Mouse (Mus musculus) embryonic facial prominence, embryonic 10.5 days (tissue): Measurements from ENCODE around the gene Zfand2a. TPM values are rescaled to one million over a fixed set of nuclear protein-coding genes. Genes with fewer than 3 reads are reported as not detected.

Source experiments
- DNase-seq: peaks from one replicate; pipeline ENCODE4 v3.0.0-alpha.2; 2017; ENCODE audit warnings: low spot score
- H3K27ac ChIP-seq: fragments of 300-500 bp; sonication (generic); replicated peaks from 2 replicates; pipeline ENCODE4 v1.5.1; 2016; ENCODE audit warnings: mild to moderate bottlenecking
- H3K27me3 ChIP-seq: fragments of 300-500 bp; sonication (generic); replicated peaks from 2 replicates; pipeline ENCODE4 v1.6.1; 2016; ENCODE audit warnings: low read depth, mild to moderate bottlenecking; ENCODE audit not compliant: poor library complexity, severe bottlenecking
- H3K36me3 ChIP-seq: fragments of 300-500 bp; sonication (generic); replicated peaks from 2 replicates; pipeline ENCODE4 v1.6.1; 2016; ENCODE audit warnings: mild to moderate bottlenecking, moderate library complexity
- H3K4me1 ChIP-seq: fragments of 300-500 bp; sonication (generic); 2 replicates; pipeline ENCODE4 v1.6.1; 2016
- H3K4me3 ChIP-seq: fragments of 300-500 bp; sonication (generic); 2 replicates; pipeline ENCODE4 v1.5.1; 2016; ENCODE audit warnings: mild to moderate bottlenecking, moderate library complexity
- H3K9me3 ChIP-seq: fragments of 300-500 bp; sonication (generic); 2 replicates; pipeline ENCODE4 v1.6.1; 2016; ENCODE audit warnings: mild to moderate bottlenecking
- WGBS: fragments of 180-500 bp; shearing (Covaris S2); methylation state at CpG from one replicate; pipeline ENCODE4 v1.1.7; 2016; 5-methylcytosine and 5-hydroxymethylcytosine counted together
- polyA plus RNA-seq: library from polyadenylated mRNA; unstranded; fragments of >200 nt; fragmentation: Nextera tagmentation; extraction: Ambion mirVana; gene quantifications from 2 replicates; pipeline ENCODE4 v1.2.1, GENCODE M21; 2016

The Zfand2a gene
- polyA plus RNA-seq, 1 experiment from 2014 or later: 10.2 TPM

GRCm38 (mm10) chr5:139495019-139495669 lies 10.8 kb upstream of the Zfand2a start:
- Histone ChIP-seq H3K4me1 (no peaks in the 10 kb centered on the region), H3K4me3 (no peak overlapping the region), H3K27ac (no peak overlapping the region), H3K36me3 (no peaks in the 10 kb centered on the region), H3K27me3 (peaks cover 8% of the 10 kb centered on the region), H3K9me3 (no peaks in the 10 kb centered on the region)
- WGBS: 65% methylated on average over 22 of the region's 22 CpGs
- DNase-seq: no peak

GRCm38 (mm10) chr5:139493690-139494089 lies 9.3 kb upstream of the Zfand2a start:
- no peaks in the 10 kb centered on the region for H3K4me1 ChIP-seq
- peaks cover 6% of the 10 kb centered on the region for H3K27me3 ChIP-seq
- no peak overlapping the region for H3K27ac ChIP-seq
- WGBS: 62% methylated on average over 5 of the region's 5 CpGs
- no peaks in the 10 kb centered on the region for H3K36me3 ChIP-seq
- no peak for DNase-seq
- no peak overlapping the region for H3K4me3 ChIP-seq
- no peaks in the 10 kb centered on the region for H3K9me3 ChIP-seq

GRCm38 (mm10) chr5:139491348-139491747 lies 7.0 kb upstream of the Zfand2a start:
- WGBS: 59% methylated on average over 8 of the region's 8 CpGs
- Histone ChIP-seq H3K27ac (no peak overlapping the region), H3K4me3 (no peak overlapping the region), H3K4me1 (no peaks in the 10 kb centered on the region), H3K27me3 (peaks cover 5% of the 10 kb centered on the region), H3K9me3 (0 out of 2 replicates have a peak, but pooled peaks cover under 1% of the 10 kb centered on the region), H3K36me3 (no peaks in the 10 kb centered on the region)
- DNase-seq: no peak

GRCm38 (mm10) chr5:139490131-139490530 lies 5.8 kb upstream of the Zfand2a start:
- H3K36me3 ChIP-seq: no peaks in the 10 kb centered on the region
- WGBS: 88% methylated on average over 11 of the region's 11 CpGs
- DNase-seq: no peak
- peaks cover 5% of the 10 kb centered on the region for H3K27me3 ChIP-seq
- H3K27ac ChIP-seq: no peak overlapping the region
- no peak overlapping the region for H3K4me3 ChIP-seq
- 0 out of 2 replicates have a peak, but pooled peaks cover 7% of the 10 kb centered on the region for H3K9me3 ChIP-seq
- H3K4me1 ChIP-seq: no peaks in the 10 kb centered on the region

- H3K27me3 ChIP-seq: no peaks in the 10 kb centered on the region
- 0 out of 2 replicates have a peak, but pooled peaks cover 7% of the 10 kb centered on the region for H3K9me3 ChIP-seq
- H3K4me1 ChIP-seq: peaks cover 14% of the 10 kb centered on the region
- H3K4me3 ChIP-seq: peak overlapping the region; percentile 96
- peaks cover 41% of the 10 kb centered on the region for H3K36me3 ChIP-seq
- no peak for DNase-seq
- peak overlapping the region; percentile 90 for H3K27ac ChIP-seq
- 66% methylated on average over 14 of the region's 14 CpGs for WGBS
These were observed 1.0 kb downstream of the Zfand2a start for GRCm38 (mm10) chr5:139483171-139483848.

GRCm38 (mm10) chr5:139480406-139480805 lies 3.9 kb downstream of the Zfand2a start:
- Histone ChIP-seq H3K27ac (no peak overlapping the region), H3K27me3 (no peaks in the 10 kb centered on the region), H3K36me3 (peaks cover 68% of the 10 kb centered on the region), H3K9me3 (no peaks in the 10 kb centered on the region), H3K4me1 (peaks cover 14% of the 10 kb centered on the region), H3K4me3 (no peak overlapping the region)
- DNase-seq: no peak
- WGBS: 91% methylated on average over 10 of the region's 10 CpGs

- 93% methylated on average over 8 of the region's 8 CpGs for WGBS
- Histone ChIP-seq H3K4me1 (peaks cover 11% of the 10 kb centered on the region), H3K9me3 (no peaks in the 10 kb centered on the region), H3K4me3 (no peak overlapping the region), H3K36me3 (peaks cover 81% of the 10 kb centered on the region), H3K27ac (no peak overlapping the region), H3K27me3 (no peaks in the 10 kb centered on the region)
- no peak for DNase-seq
These were observed 5.3 kb downstream of the Zfand2a start for GRCm38 (mm10) chr5:139479088-139479487.

GRCm38 (mm10) chr5:139474741-139475140 lies 9.6 kb downstream of the Zfand2a start:
- WGBS: 86% methylated on average over 9 of the region's 9 CpGs
- no peak overlapping the region for H3K4me3 ChIP-seq
- H3K27me3 ChIP-seq: no peaks in the 10 kb centered on the region
- peaks cover 92% of the 10 kb centered on the region for H3K36me3 ChIP-seq
- no peak overlapping the region for H3K27ac ChIP-seq
- H3K9me3 ChIP-seq: no peaks in the 10 kb centered on the region
- H3K4me1 ChIP-seq: no peaks in the 10 kb centered on the region
- DNase-seq: no peak

GRCm38 (mm10) chr5:139467998-139468397 lies 16.4 kb downstream of the Zfand2a start:
- H3K9me3 ChIP-seq: no peaks in the 10 kb centered on the region
- H3K4me1 ChIP-seq: no peaks in the 10 kb centered on the region; the same call in 1 of the 2 replicates
- H3K4me3 ChIP-seq: no peak overlapping the region
- no peaks in the 10 kb centered on the region for H3K27me3 ChIP-seq
- no peak overlapping the region for H3K27ac ChIP-seq
- 50% methylated on average over 5 of the region's 5 CpGs for WGBS
- DNase-seq: no peak
- peaks cover 26% of the 10 kb centered on the region for H3K36me3 ChIP-seq

GRCm38 (mm10) chr5:139466801-139467200 lies 17.5 kb downstream of the Zfand2a start:
- Histone ChIP-seq H3K9me3 (no peaks in the 10 kb centered on the region), H3K27ac (no peak overlapping the region), H3K4me3 (no peak overlapping the region), H3K4me1 (no peaks in the 10 kb centered on the region; the same call in 1 of the 2 replicates), H3K27me3 (no peaks in the 10 kb centered on the region), H3K36me3 (peaks cover 14% of the 10 kb centered on the region)
- DNase-seq: no peak
- 70% methylated on average over 4 of the region's 4 CpGs for WGBS

GRCm38 (mm10) chr5:139466373-139466772 lies 18.0 kb downstream of the Zfand2a start:
- DNase-seq: no peak
- H3K27me3 ChIP-seq: no peaks in the 10 kb centered on the region
- H3K4me3 ChIP-seq: no peak overlapping the region
- no peak overlapping the region for H3K27ac ChIP-seq
- H3K9me3 ChIP-seq: no peaks in the 10 kb centered on the region
- H3K36me3 ChIP-seq: peaks cover 10% of the 10 kb centered on the region
- 82% methylated on average over 2 of the region's 2 CpGs for WGBS
- H3K4me1 ChIP-seq: no peaks in the 10 kb centered on the region; the same call in 1 of the 2 replicates

GRCm38 (mm10) chr5:139464874-139465273 lies 19.5 kb downstream of the Zfand2a start:
- 80% methylated on average over 4 of the region's 4 CpGs for WGBS
- H3K36me3 ChIP-seq: no peaks in the 10 kb centered on the region
- DNase-seq: no peak
- no peaks in the 10 kb centered on the region for H3K27me3 ChIP-seq
- H3K4me3 ChIP-seq: no peak overlapping the region
- peaks cover 8% of the 10 kb centered on the region for H3K4me1 ChIP-seq
- no peaks in the 10 kb centered on the region for H3K9me3 ChIP-seq
- H3K27ac ChIP-seq: no peak overlapping the region
